Mouse (Mus musculus): ENCODE results near the gene Gadd45g. TPM values are rescaled to one million over a fixed set of nuclear protein-coding genes. Genes with fewer than 3 reads are reported as not detected.
A peak's percentile ranks its signal among the peaks of the same experiment; 100 is the strongest.

Gadd45g gene
- polyA plus RNA-seq (2014; fragmentation: Nextera tagmentation; extraction: Ambion mirVana), result 252 and 256 TPM in 2 replicates

GRCm38 (mm10) chr13:51846301-51846867, at the start of gene Gadd45g:
Gene Gadd45g (plus strand): TSS chr13:51846678.
- Histone ChIP-seq H3K9ac (ENCODE audit: low read length) (peak within 1 kb of the TSS; percentile 84), H3K4me3 (ENCODE audit: low read depth, low read length) (peak within 1 kb of the TSS; percentile 69), H3K36me3 (ENCODE audit: control insufficient read depth, insufficient read depth, low read length) (no peaks in the 10 kb centered on the region), H3K9me3 (ENCODE audit: control insufficient read depth, low read length) (no peaks in the 10 kb centered on the region), H3K4me1 (ENCODE audit: control insufficient read depth, insufficient read depth, low read length) (peaks cover 40% of the 10 kb centered on the region), H3K4me2 (peak within 1 kb of the TSS; percentile 41), H3K27ac (ENCODE audit: low read depth, low read length) (peak within 1 kb of the TSS; percentile 87), H3K27me3 (ENCODE audit: control insufficient read depth, insufficient read depth, low read length) (peaks cover 49% of the 10 kb centered on the region)
- under 1% methylated on average over 31 of the region's 31 CpGs for WGBS
- peak; percentile 99 for DNase-seq (ENCODE audit: low spot score, missing footprints)
- peak; percentile 70 for ATAC-seq (ENCODE audit: low FRiP score)

GRCm38 (mm10) chr13:51797899-51798746, 48.4 kb upstream of the Gadd45g start:
- no peak overlapping the region for H3K4me2 ChIP-seq
- ATAC-seq (ENCODE audit: low FRiP score) (no peak), DNase-seq (ENCODE audit: low spot score, missing footprints) (no peak)
- H3K4me1 ChIP-seq (ENCODE audit: control insufficient read depth, insufficient read depth, low read length), result 0 out of 2 replicates have a peak, but pooled peaks cover 2% of the 10 kb centered on the region
- WGBS, result 62% methylated on average over 8 of the region's 8 CpGs
- H3K27me3 ChIP-seq (ENCODE audit: control insufficient read depth, insufficient read depth, low read length), result no peaks in the 10 kb centered on the region
- no peak overlapping the region for H3K9ac ChIP-seq (ENCODE audit: low read length)
- no peak overlapping the region for H3K27ac ChIP-seq (ENCODE audit: low read depth, low read length)
- H3K4me3 ChIP-seq (ENCODE audit: low read depth, low read length), result no peak overlapping the region
- no peaks in the 10 kb centered on the region for H3K36me3 ChIP-seq (ENCODE audit: control insufficient read depth, insufficient read depth, low read length)
- no peaks in the 10 kb centered on the region for H3K9me3 ChIP-seq (ENCODE audit: control insufficient read depth, low read length)

GRCm38 (mm10) chr13:51799735-51800522, 46.5 kb upstream of the Gadd45g start:
- no peak overlapping the region for H3K9ac ChIP-seq (ENCODE audit: low read length)
- no peaks in the 10 kb centered on the region for H3K36me3 ChIP-seq (ENCODE audit: control insufficient read depth, insufficient read depth, low read length)
- no peaks in the 10 kb centered on the region for H3K27me3 ChIP-seq (ENCODE audit: control insufficient read depth, insufficient read depth, low read length)
- no peaks in the 10 kb centered on the region for H3K4me1 ChIP-seq (ENCODE audit: control insufficient read depth, insufficient read depth, low read length)
- WGBS, result 88% methylated on average over 16 of the region's 16 CpGs
- H3K9me3 ChIP-seq (ENCODE audit: control insufficient read depth, low read length), result no peaks in the 10 kb centered on the region
- no peak overlapping the region for H3K4me3 ChIP-seq (ENCODE audit: low read depth, low read length)
- H3K4me2 ChIP-seq, result no peak overlapping the region
- DNase-seq (ENCODE audit: low spot score, missing footprints), result no peak
- H3K27ac ChIP-seq (ENCODE audit: low read depth, low read length), result no peak overlapping the region
- no peak for ATAC-seq (ENCODE audit: low FRiP score)

- H3K36me3 ChIP-seq (ENCODE audit: control insufficient read depth, insufficient read depth, low read length), result no peaks in the 10 kb centered on the region
- DNase-seq (ENCODE audit: low spot score, missing footprints) (no peak), ATAC-seq (ENCODE audit: low FRiP score) (no peak)
- H3K27ac ChIP-seq (ENCODE audit: low read depth, low read length), result no peak overlapping the region
- no peaks in the 10 kb centered on the region for H3K4me1 ChIP-seq (ENCODE audit: control insufficient read depth, insufficient read depth, low read length)
- no peak overlapping the region for H3K4me2 ChIP-seq
- WGBS, result 74% methylated on average over 9 of the region's 9 CpGs
- no peaks in the 10 kb centered on the region for H3K27me3 ChIP-seq (ENCODE audit: control insufficient read depth, insufficient read depth, low read length)
- H3K4me3 ChIP-seq (ENCODE audit: low read depth, low read length), result no peak overlapping the region
- no peaks in the 10 kb centered on the region for H3K9me3 ChIP-seq (ENCODE audit: control insufficient read depth, low read length)
- H3K9ac ChIP-seq (ENCODE audit: low read length), result no peak overlapping the region
Observed at GRCm38 (mm10) chr13:51800921-51801320, 45.6 kb upstream of the Gadd45g start.

- H3K4me1 ChIP-seq (ENCODE audit: control insufficient read depth, insufficient read depth, low read length), result no peaks in the 10 kb centered on the region
- no peak for ATAC-seq (ENCODE audit: low FRiP score)
- H3K27ac ChIP-seq (ENCODE audit: low read depth, low read length), result no peak overlapping the region
- H3K4me3 ChIP-seq (ENCODE audit: low read depth, low read length), result no peak overlapping the region
- H3K9me3 ChIP-seq (ENCODE audit: control insufficient read depth, low read length), result no peaks in the 10 kb centered on the region
- no peak overlapping the region for H3K4me2 ChIP-seq
- DNase-seq (ENCODE audit: low spot score, missing footprints), result no peak
- H3K27me3 ChIP-seq (ENCODE audit: control insufficient read depth, insufficient read depth, low read length), result no peaks in the 10 kb centered on the region
- no peaks in the 10 kb centered on the region for H3K36me3 ChIP-seq (ENCODE audit: control insufficient read depth, insufficient read depth, low read length)
- no peak overlapping the region for H3K9ac ChIP-seq (ENCODE audit: low read length)
- WGBS, result 80% methylated on average over 4 of the region's 4 CpGs
Observed at GRCm38 (mm10) chr13:51805634-51806033, 40.8 kb upstream of the Gadd45g start.

- no peak overlapping the region for H3K27ac ChIP-seq (ENCODE audit: low read depth, low read length)
- DNase-seq (ENCODE audit: low spot score, missing footprints) (no peak), ATAC-seq (ENCODE audit: low FRiP score) (no peak)
- no peaks in the 10 kb centered on the region for H3K4me1 ChIP-seq (ENCODE audit: control insufficient read depth, insufficient read depth, low read length)
- no peaks in the 10 kb centered on the region for H3K27me3 ChIP-seq (ENCODE audit: control insufficient read depth, insufficient read depth, low read length)
- H3K9me3 ChIP-seq (ENCODE audit: control insufficient read depth, low read length), result no peaks in the 10 kb centered on the region
- H3K9ac ChIP-seq (ENCODE audit: low read length), result no peak overlapping the region
- WGBS, result 91% methylated on average over 15 of the region's 15 CpGs
- H3K4me3 ChIP-seq (ENCODE audit: low read depth, low read length), result no peak overlapping the region
- H3K4me2 ChIP-seq, result no peak overlapping the region
- no peaks in the 10 kb centered on the region for H3K36me3 ChIP-seq (ENCODE audit: control insufficient read depth, insufficient read depth, low read length)
Observed at GRCm38 (mm10) chr13:51806220-51806619, 40.3 kb upstream of the Gadd45g start.

GRCm38 (mm10) chr13:51808141-51808540, 38.3 kb upstream of the Gadd45g start:
- 29% methylated on average over 12 of the region's 12 CpGs for WGBS
- Histone ChIP-seq H3K4me1 (ENCODE audit: control insufficient read depth, insufficient read depth, low read length) (no peaks in the 10 kb centered on the region), H3K36me3 (ENCODE audit: control insufficient read depth, insufficient read depth, low read length) (no peaks in the 10 kb centered on the region), H3K4me2 (no peak overlapping the region), H3K9ac (ENCODE audit: low read length) (no peak overlapping the region), H3K27ac (ENCODE audit: low read depth, low read length) (no peak overlapping the region), H3K9me3 (ENCODE audit: control insufficient read depth, low read length) (no peaks in the 10 kb centered on the region), H3K4me3 (ENCODE audit: low read depth, low read length) (no peak overlapping the region), H3K27me3 (ENCODE audit: control insufficient read depth, insufficient read depth, low read length) (no peaks in the 10 kb centered on the region)
- DNase-seq (ENCODE audit: low spot score, missing footprints) (no peak), ATAC-seq (ENCODE audit: low FRiP score) (peak; percentile 69; the same call in 1 of the 2 replicates)

- Histone ChIP-seq H3K27ac (ENCODE audit: low read depth, low read length) (no peak overlapping the region), H3K4me2 (no peak overlapping the region), H3K9me3 (ENCODE audit: control insufficient read depth, low read length) (no peaks in the 10 kb centered on the region), H3K36me3 (ENCODE audit: control insufficient read depth, insufficient read depth, low read length) (no peaks in the 10 kb centered on the region), H3K4me1 (ENCODE audit: control insufficient read depth, insufficient read depth, low read length) (peaks cover 4% of the 10 kb centered on the region; the same call in 1 of the 2 replicates), H3K27me3 (ENCODE audit: control insufficient read depth, insufficient read depth, low read length) (no peaks in the 10 kb centered on the region), H3K9ac (ENCODE audit: low read length) (no peak overlapping the region), H3K4me3 (ENCODE audit: low read depth, low read length) (no peak overlapping the region)
- ATAC-seq (ENCODE audit: low FRiP score), result no peak
- DNase-seq (ENCODE audit: low spot score, missing footprints), result peak; percentile 49
- 62% methylated on average over 10 of the region's 10 CpGs for WGBS
Observed at GRCm38 (mm10) chr13:51813621-51814615, 32.6 kb upstream of the Gadd45g start.
